Mouse (Mus musculus): Measurements from ENCODE around the gene Cyp2a5. TPM values are rescaled to one million over a fixed set of nuclear protein-coding genes. Genes with fewer than 3 reads are reported as not detected.
A peak's percentile ranks its signal among the peaks of the same experiment; 100 is the strongest.
"Not testable (repeated sequence)": the region's sequence is repeated elsewhere in the genome, so short reads cannot be mapped to it uniquely, and the experiment has no call there.

Gene Cyp2a5
- 67.1 and 70.8 TPM in 2 replicates for polyA plus RNA-seq (2012; rRNA removed)

DNA sequence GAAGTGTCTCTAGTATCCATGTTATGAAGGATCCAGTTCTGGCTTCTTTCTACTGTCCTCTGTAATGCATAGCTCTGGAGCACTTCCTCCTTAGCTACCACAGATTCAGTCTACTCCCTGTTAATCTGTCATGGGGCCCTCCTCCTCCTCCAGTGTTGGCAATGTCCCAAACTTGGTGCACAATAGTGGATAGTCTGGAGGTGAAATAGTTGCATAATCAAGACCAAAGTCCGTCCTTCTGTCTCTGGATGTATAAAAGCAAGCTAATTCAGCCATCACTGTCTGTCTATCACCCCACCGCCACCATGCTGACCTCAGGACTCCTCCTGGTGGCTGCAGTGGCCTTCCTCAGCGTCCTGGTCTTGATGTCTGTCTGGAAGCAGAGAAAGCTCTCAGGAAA lies at the start of gene Cyp2a5:
Gene Cyp2a5 (plus strand): TSS at position 247 of the 400 bp plus-strand sequence.
- not testable (repeated sequence) for H3K27me3 ChIP-seq (replicated peaks; ENCODE audit: control insufficient read depth, insufficient read depth, low read length); H3K36me3 ChIP-seq (ENCODE audit: control insufficient read depth, insufficient read depth, low read length); H3K27ac ChIP-seq (ENCODE audit: insufficient read depth, low read depth, low read length); H3K4me3 ChIP-seq (ENCODE audit: insufficient read depth, low read depth, low read length); H3K4me1 ChIP-seq (ENCODE audit: control insufficient read depth, insufficient read depth, low read length)
- WGBS = 45% methylated on average over 3 of the region's 3 CpGs
- peak; percentile 91 for DNase-seq
- TF ChIP-seq CTCF (conservative IDR thresholded peaks at IDR 0.05; ENCODE audit: insufficient read depth, insufficient read length, low read depth, low read length) = 0 out of 2 replicates have a peak, but pooled peaks have one; percentile 2

DNA sequence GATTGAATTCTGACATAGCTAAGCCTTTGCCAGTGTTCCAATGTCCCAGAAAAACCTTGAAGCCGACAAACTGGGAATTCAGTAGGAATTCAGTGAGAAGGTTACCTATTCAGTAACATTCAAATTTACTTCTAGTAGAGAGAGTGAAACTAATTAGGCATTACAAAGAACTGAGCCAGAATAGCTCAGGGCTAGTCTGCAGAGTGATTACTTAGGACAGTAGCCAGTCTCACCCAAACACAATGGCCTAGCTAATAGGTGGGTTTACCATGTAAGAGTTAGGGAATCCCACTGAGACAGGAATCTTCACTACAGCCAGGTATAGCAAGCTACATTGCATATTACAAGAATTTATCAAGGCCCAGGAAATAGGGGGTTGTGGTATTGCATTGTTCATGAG lies 49.1 kb upstream of the Cyp2a5 start:
- 30% methylated on average over 1 of the region's 1 CpGs for WGBS
- H3K4me1 ChIP-seq (ENCODE audit: control insufficient read depth, insufficient read depth, low read length) = peaks cover 11% of the 10 kb centered on the region; the same call in 1 of the 2 replicates
- H3K27me3 ChIP-seq (replicated peaks; ENCODE audit: control insufficient read depth, insufficient read depth, low read length); H3K27ac ChIP-seq (ENCODE audit: insufficient read depth, low read depth, low read length); H3K36me3 ChIP-seq (ENCODE audit: control insufficient read depth, insufficient read depth, low read length); H3K4me3 ChIP-seq (ENCODE audit: insufficient read depth, low read depth, low read length): not testable (repeated sequence)
- DNase-seq = peak; percentile 10

- Histone ChIP-seq H3K36me3 (ENCODE audit: control insufficient read depth, insufficient read depth, low read length) (no peaks in the 10 kb centered on the region), H3K27ac (ENCODE audit: insufficient read depth, low read depth, low read length) (no peak overlapping the region), H3K27me3 (replicated peaks; ENCODE audit: control insufficient read depth, insufficient read depth, low read length) (no peaks in the 10 kb centered on the region; the same call in 1 of the 2 replicates), H3K4me3 (ENCODE audit: insufficient read depth, low read depth, low read length) (no peak overlapping the region), H3K4me1 (ENCODE audit: control insufficient read depth, insufficient read depth, low read length) (no peaks in the 10 kb centered on the region)
- no peak for DNase-seq
- TF ChIP-seq POLR2A (IDR thresholded peaks at IDR 0.05; ENCODE audit: low read depth, low read length) (no peak), CTCF (conservative IDR thresholded peaks at IDR 0.05; ENCODE audit: insufficient read depth, insufficient read length, low read depth, low read length) (no peak)
- 29% methylated on average over 6 of the region's 6 CpGs for WGBS
These were observed 45.1 kb upstream of the Cyp2a5 start for GRCm38 (mm10) chr7:26789984-26790383.

DNA sequence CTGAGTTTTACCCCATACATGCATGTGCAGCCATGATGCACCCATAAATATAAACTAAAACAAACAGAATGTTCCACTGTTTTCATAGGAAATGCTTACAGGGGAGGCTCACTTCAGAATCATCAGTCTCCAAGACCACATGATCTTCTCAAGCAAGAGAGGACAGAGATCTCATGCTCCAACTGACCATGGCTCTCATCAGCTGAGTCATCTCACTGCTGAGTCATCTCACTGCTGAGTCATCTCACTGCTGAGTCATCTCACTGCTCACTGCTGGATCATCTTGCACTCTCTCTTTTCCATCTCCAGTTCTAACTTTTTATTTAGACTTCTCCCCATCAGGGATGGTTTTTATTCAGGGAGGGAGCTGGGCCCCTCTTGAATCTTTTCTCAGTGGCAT lies 35.0 kb upstream of the Cyp2a5 start:
- Histone ChIP-seq H3K4me3 (ENCODE audit: insufficient read depth, low read depth, low read length) (no peak overlapping the region), H3K27me3 (replicated peaks; ENCODE audit: control insufficient read depth, insufficient read depth, low read length) (no peaks in the 10 kb centered on the region), H3K27ac (ENCODE audit: insufficient read depth, low read depth, low read length) (no peak overlapping the region), H3K4me1 (ENCODE audit: control insufficient read depth, insufficient read depth, low read length) (no peaks in the 10 kb centered on the region), H3K36me3 (ENCODE audit: control insufficient read depth, insufficient read depth, low read length) (no peaks in the 10 kb centered on the region)
- no peak for DNase-seq
- no peak for TF ChIP-seq CTCF (conservative IDR thresholded peaks at IDR 0.05; ENCODE audit: insufficient read depth, insufficient read length, low read depth, low read length)
- no peak for TF ChIP-seq POLR2A (IDR thresholded peaks at IDR 0.05; ENCODE audit: low read depth, low read length)

DNA sequence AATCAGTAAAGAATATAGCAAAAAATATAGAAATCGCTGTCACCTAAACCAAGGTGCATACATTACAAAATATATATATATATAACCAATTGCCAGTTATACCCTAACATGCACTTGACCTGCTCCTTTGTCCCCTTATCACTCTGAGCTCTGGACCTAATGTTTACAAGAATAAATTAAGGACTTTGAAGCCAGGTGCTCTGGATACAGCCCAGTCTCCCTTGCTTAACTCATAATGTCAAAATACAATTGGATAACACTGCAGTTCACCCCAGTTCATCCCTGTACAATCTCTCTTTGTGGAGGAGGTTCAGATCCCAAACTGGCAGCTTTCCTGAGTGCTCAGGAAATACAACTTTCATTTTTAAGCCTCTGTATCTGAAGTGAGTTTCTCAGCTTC lies 34.1 kb upstream of the Cyp2a5 start:
- Histone ChIP-seq H3K27ac (ENCODE audit: insufficient read depth, low read depth, low read length) (no peak overlapping the region), H3K4me1 (ENCODE audit: control insufficient read depth, insufficient read depth, low read length) (no peaks in the 10 kb centered on the region), H3K36me3 (ENCODE audit: control insufficient read depth, insufficient read depth, low read length) (no peaks in the 10 kb centered on the region), H3K4me3 (ENCODE audit: insufficient read depth, low read depth, low read length) (no peak overlapping the region), H3K27me3 (replicated peaks; ENCODE audit: control insufficient read depth, insufficient read depth, low read length) (no peaks in the 10 kb centered on the region)
- WGBS = 86% methylated on average over 1 of the region's 1 CpGs
- TF ChIP-seq POLR2A (IDR thresholded peaks at IDR 0.05; ENCODE audit: low read depth, low read length) = no peak
- no peak for TF ChIP-seq CTCF (conservative IDR thresholded peaks at IDR 0.05; ENCODE audit: insufficient read depth, insufficient read length, low read depth, low read length)
- DNase-seq = no peak

GRCm38 (mm10) chr7:26808592-26808991 lies 26.5 kb upstream of the Cyp2a5 start, which contains the start of gene Cyp2g1:
Gene Cyp2g1, plus strand, starts transcription at chr7:26808892.
- Histone ChIP-seq H3K27ac (ENCODE audit: insufficient read depth, low read depth, low read length) (no peak within 1 kb of the TSS), H3K4me1 (ENCODE audit: control insufficient read depth, insufficient read depth, low read length) (no peaks in the 10 kb centered on the region), H3K36me3 (ENCODE audit: control insufficient read depth, insufficient read depth, low read length) (no peaks in the 10 kb centered on the region), H3K4me3 (ENCODE audit: insufficient read depth, low read depth, low read length) (no peak within 1 kb of the TSS), H3K27me3 (replicated peaks; ENCODE audit: control insufficient read depth, insufficient read depth, low read length) (no peaks in the 10 kb centered on the region)
- 82% methylated on average over 2 of the region's 2 CpGs for WGBS
- TF ChIP-seq CTCF (conservative IDR thresholded peaks at IDR 0.05; ENCODE audit: insufficient read depth, insufficient read length, low read depth, low read length) (no peak), POLR2A (IDR thresholded peaks at IDR 0.05; ENCODE audit: low read depth, low read length) (no peak)
- no peak for DNase-seq

- H3K4me3 ChIP-seq (ENCODE audit: insufficient read depth, low read depth, low read length); H3K27ac ChIP-seq (ENCODE audit: insufficient read depth, low read depth, low read length); DNase-seq; H3K4me1 ChIP-seq (ENCODE audit: control insufficient read depth, insufficient read depth, low read length); H3K36me3 ChIP-seq (ENCODE audit: control insufficient read depth, insufficient read depth, low read length); H3K27me3 ChIP-seq (replicated peaks; ENCODE audit: control insufficient read depth, insufficient read depth, low read length): not testable (repeated sequence)
- WGBS = 80% methylated on average over 9 of the region's 9 CpGs
These were observed 3.4 kb upstream of the Cyp2a5 start for GRCm38 (mm10) chr7:26831556-26832292.

DNA sequence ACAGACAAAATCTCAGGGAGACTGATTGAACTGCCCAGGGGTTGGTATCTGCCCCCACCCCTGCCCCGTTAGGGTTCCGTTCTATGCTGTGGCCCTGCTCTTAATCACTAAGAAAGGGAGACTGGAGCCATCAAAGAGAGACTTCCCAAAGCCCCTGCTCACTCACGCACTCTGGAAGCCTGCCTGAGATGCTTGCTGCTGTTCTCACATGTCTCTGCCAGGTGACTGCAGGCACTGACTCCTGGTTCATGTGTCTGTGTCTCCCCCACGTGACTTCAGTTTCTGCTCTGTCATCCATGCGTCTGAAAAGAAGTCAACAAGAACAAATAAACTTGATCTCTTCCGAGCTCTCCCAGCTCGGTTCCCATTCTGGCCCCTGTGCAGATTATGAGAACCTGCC lies 2.4 kb upstream of the Cyp2a5 start:
- H3K4me1 ChIP-seq (ENCODE audit: control insufficient read depth, insufficient read depth, low read length); H3K27me3 ChIP-seq (replicated peaks; ENCODE audit: control insufficient read depth, insufficient read depth, low read length); H3K4me3 ChIP-seq (ENCODE audit: insufficient read depth, low read depth, low read length); H3K36me3 ChIP-seq (ENCODE audit: control insufficient read depth, insufficient read depth, low read length): not testable (repeated sequence)
- H3K27ac ChIP-seq (ENCODE audit: insufficient read depth, low read depth, low read length) = peak overlapping the region; percentile 55; the same call in 1 of the 2 replicates
- peak; percentile 85 for DNase-seq
- 40% methylated on average over 7 of the region's 7 CpGs for WGBS

DNA sequence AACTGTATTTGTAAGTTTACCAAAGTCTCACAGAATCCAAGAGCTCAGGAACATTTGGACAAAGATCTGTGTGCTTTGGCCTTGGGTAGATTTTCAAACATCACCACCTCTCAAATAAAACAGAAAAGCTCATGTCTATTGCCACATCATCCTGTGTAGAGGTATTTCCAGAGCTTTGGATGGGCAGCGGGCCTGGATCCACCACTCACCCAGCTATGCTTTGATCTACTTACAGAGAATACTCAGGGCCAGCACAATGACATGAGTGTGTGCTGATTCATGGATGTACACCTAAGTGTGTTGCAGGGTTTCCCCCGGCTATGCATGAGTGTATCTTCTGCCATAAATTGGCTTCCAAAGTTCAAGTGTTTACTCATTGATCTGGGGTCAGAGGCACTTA lies 8.3 kb downstream of the Cyp2a5 start:
- not testable (repeated sequence) for DNase-seq; H3K36me3 ChIP-seq (ENCODE audit: control insufficient read depth, insufficient read depth, low read length); H3K27ac ChIP-seq (ENCODE audit: insufficient read depth, low read depth, low read length); H3K4me3 ChIP-seq (ENCODE audit: insufficient read depth, low read depth, low read length); H3K4me1 ChIP-seq (ENCODE audit: control insufficient read depth, insufficient read depth, low read length); H3K27me3 ChIP-seq (replicated peaks; ENCODE audit: control insufficient read depth, insufficient read depth, low read length)
- 94% methylated on average over 2 of the region's 2 CpGs for WGBS

GRCm38 (mm10) chr7:26850063-26850462 lies 15.0 kb downstream of the Cyp2a5 start:
- not testable (repeated sequence) for H3K4me1 ChIP-seq (ENCODE audit: control insufficient read depth, insufficient read depth, low read length); H3K4me3 ChIP-seq (ENCODE audit: insufficient read depth, low read depth, low read length); DNase-seq; H3K27me3 ChIP-seq (replicated peaks; ENCODE audit: control insufficient read depth, insufficient read depth, low read length); H3K36me3 ChIP-seq (ENCODE audit: control insufficient read depth, insufficient read depth, low read length); H3K27ac ChIP-seq (ENCODE audit: insufficient read depth, low read depth, low read length)

DNA sequence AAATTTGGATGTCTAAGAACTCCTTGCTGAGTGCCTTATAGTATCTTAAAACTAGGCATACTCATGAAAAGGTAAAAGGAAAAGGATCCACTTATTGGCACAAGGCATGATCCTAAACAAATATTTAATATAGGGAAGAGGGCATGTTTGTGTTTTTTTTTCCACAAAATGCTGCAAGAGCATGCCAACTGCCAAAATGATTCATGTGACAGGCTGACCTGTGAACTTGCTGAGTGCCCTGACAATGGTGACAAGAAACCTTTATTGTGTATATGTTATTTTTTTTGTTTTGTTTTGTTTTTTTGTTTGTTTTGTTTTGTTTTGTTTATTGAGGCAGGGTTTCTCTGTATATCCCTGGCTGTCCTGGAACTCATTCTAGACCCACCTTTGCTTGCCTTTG lies 43.5 kb downstream of the Cyp2a5 start:
- not testable (repeated sequence) for H3K27ac ChIP-seq (ENCODE audit: insufficient read depth, low read depth, low read length); DNase-seq; H3K36me3 ChIP-seq (ENCODE audit: control insufficient read depth, insufficient read depth, low read length); H3K27me3 ChIP-seq (replicated peaks; ENCODE audit: control insufficient read depth, insufficient read depth, low read length); H3K4me1 ChIP-seq (ENCODE audit: control insufficient read depth, insufficient read depth, low read length); H3K4me3 ChIP-seq (ENCODE audit: insufficient read depth, low read depth, low read length)

All from kidney, adult 2 months (tissue).